Mouse (Mus musculus): ENCODE measurements at regions not wholly inside any gene's neighbourhood (a gene's known extent, or its start where the extent isn't known, plus 50 kb on each side); places are given as distances from the start of the nearest gene placed in this dataset.
A peak's percentile ranks its signal among the peaks of the same experiment; 100 is the strongest.

- DNase-seq (ENCODE audit: extremely low spot score in 1 of 2, low spot score in 1 of 2), result peak in 1 of 2 experiments; percentile 17
Observed at GRCm38 (mm10) chr13:47397726-47398350, 275.4 kb downstream of the Rnf144b start.

- DNase-seq (ENCODE audit: extremely low spot score in 1 of 2, low spot score in 1 of 2), result no peak
Observed at GRCm38 (mm10) chr13:47398976-47399375, 276.5 kb downstream of the Rnf144b start.

GRCm38 (mm10) chr13:47413261-47413660 lies 290.8 kb downstream of the Rnf144b start:
- DNase-seq (ENCODE audit: extremely low spot score in 1 of 2, low spot score in 1 of 2), result no peak

- peak; percentile 22 to 40 for DNase-seq (ENCODE audit: extremely low spot score in 1 of 2, low spot score in 1 of 2)
Observed at GRCm38 (mm10) chr13:47413940-47414339, 291.5 kb downstream of the Rnf144b start.

GRCm38 (mm10) chr13:47429856-47430365 lies 307.5 kb downstream of the Rnf144b start:
- DNase-seq (ENCODE audit: extremely low spot score in 1 of 2, low spot score in 1 of 2), result no peak

- no peak for DNase-seq (ENCODE audit: extremely low spot score in 1 of 2, low spot score in 1 of 2)
Observed at GRCm38 (mm10) chr13:47430409-47430808, 308.0 kb downstream of the Rnf144b start.

- DNase-seq (ENCODE audit: extremely low spot score in 1 of 2, low spot score in 1 of 2), result no peak
Observed at GRCm38 (mm10) chr13:47435631-47436030, 313.2 kb downstream of the Rnf144b start.

GRCm38 (mm10) chr13:47444876-47445275 lies 322.4 kb downstream of the Rnf144b start:
- DNase-seq (ENCODE audit: extremely low spot score in 1 of 2, low spot score in 1 of 2), result no peak

GRCm38 (mm10) chr13:47452186-47452760 lies 329.8 kb downstream of the Rnf144b start:
- DNase-seq (ENCODE audit: extremely low spot score in 1 of 2, low spot score in 1 of 2), result no peak

- DNase-seq (ENCODE audit: extremely low spot score in 1 of 2, low spot score in 1 of 2), result no peak
Observed at GRCm38 (mm10) chr13:47462148-47462547, 339.7 kb downstream of the Rnf144b start.

- no peak for DNase-seq (ENCODE audit: extremely low spot score in 1 of 2, low spot score in 1 of 2)
Observed at GRCm38 (mm10) chr13:47471543-47472213, 349.2 kb downstream of the Rnf144b start.

- DNase-seq (ENCODE audit: extremely low spot score in 1 of 2, low spot score in 1 of 2), result no peak
Observed at GRCm38 (mm10) chr13:47480159-47480558, 357.7 kb downstream of the Rnf144b start.

GRCm38 (mm10) chr13:47484819-47485218 lies 362.4 kb downstream of the Rnf144b start:
- no peak for DNase-seq (ENCODE audit: extremely low spot score in 1 of 2, low spot score in 1 of 2)

GRCm38 (mm10) chr13:47486111-47486510 lies 363.7 kb downstream of the Rnf144b start:
- DNase-seq (ENCODE audit: extremely low spot score in 1 of 2, low spot score in 1 of 2), result no peak

- no peak for DNase-seq (ENCODE audit: extremely low spot score in 1 of 2, low spot score in 1 of 2)
Observed at GRCm38 (mm10) chr13:47486658-47487057, 364.2 kb downstream of the Rnf144b start.

- no peak for DNase-seq (ENCODE audit: extremely low spot score in 1 of 2, low spot score in 1 of 2)
Observed at GRCm38 (mm10) chr13:47505380-47505955, 383.0 kb downstream of the Rnf144b start.

GRCm38 (mm10) chr13:47532935-47533334 lies 410.5 kb downstream of the Rnf144b start:
- no peak for DNase-seq (ENCODE audit: extremely low spot score in 1 of 2, low spot score in 1 of 2)

- no peak for DNase-seq (ENCODE audit: extremely low spot score in 1 of 2, low spot score in 1 of 2)
Observed at GRCm38 (mm10) chr13:47537156-47537555, 414.7 kb downstream of the Rnf144b start.

GRCm38 (mm10) chr13:47549626-47550025 lies 427.2 kb downstream of the Rnf144b start:
- no peak for DNase-seq (ENCODE audit: extremely low spot score in 1 of 2, low spot score in 1 of 2)

GRCm38 (mm10) chr13:47552251-47552650 lies 429.8 kb downstream of the Rnf144b start:
- no peak for DNase-seq (ENCODE audit: extremely low spot score in 1 of 2, low spot score in 1 of 2)

- no peak for DNase-seq (ENCODE audit: extremely low spot score in 1 of 2, low spot score in 1 of 2)
Observed at GRCm38 (mm10) chr13:47554198-47554597, 431.7 kb downstream of the Rnf144b start.
